Mouse (Mus musculus) hindbrain, embryonic 10.5 days (tissue): ENCODE measurements around the gene Sult2b1. TPM values are rescaled to one million over a fixed set of nuclear protein-coding genes. Genes with fewer than 3 reads are reported as not detected.

Experiments
- DNase-seq: peaks from one replicate; pipeline ENCODE4 v3.0.0-alpha.2; 2017; ENCODE audit warnings: low spot score
- H3K27ac ChIP-seq: fragments of 300-500 bp; sonication (generic); 2 replicates; pipeline ENCODE4 v1.5.1; 2016; ENCODE audit warnings: mild to moderate bottlenecking, moderate library complexity
- H3K27me3 ChIP-seq: fragments of 300-500 bp; sonication (generic); 2 replicates; pipeline ENCODE4 v1.6.1; 2016; ENCODE audit warnings: mild to moderate bottlenecking; ENCODE audit not compliant: poor library complexity, insufficient read depth, severe bottlenecking
- H3K36me3 ChIP-seq: fragments of 300-500 bp; sonication (generic); 2 replicates; pipeline ENCODE4 v1.6.1; 2016; ENCODE audit warnings: mild to moderate bottlenecking, moderate library complexity
- H3K4me1 ChIP-seq: fragments of 300-500 bp; sonication (generic); replicated peaks from 2 replicates; pipeline ENCODE4 v1.6.1; 2016; ENCODE audit warnings: mild to moderate bottlenecking
- H3K4me3 ChIP-seq: fragments of 300-500 bp; sonication (generic); 2 replicates; pipeline ENCODE4 v1.5.1; 2016; ENCODE audit warnings: mild to moderate bottlenecking, moderate library complexity
- H3K9me3 ChIP-seq: fragments of 300-500 bp; sonication (generic); 2 replicates; pipeline ENCODE4 v1.6.1; 2016; ENCODE audit warnings: mild to moderate bottlenecking, moderate library complexity
- WGBS: fragments of 180-500 bp; shearing (Covaris S2); methylation state at CpG from one replicate; pipeline ENCODE4 v1.1.7; 2016; 5-methylcytosine and 5-hydroxymethylcytosine counted together
- polyA plus RNA-seq: library from polyadenylated mRNA; unstranded; fragments of >200 nt; fragmentation: Nextera tagmentation; extraction: Ambion mirVana; gene quantifications from 2 replicates; pipeline ENCODE4 v1.2.1, GENCODE M21; 2016

Sult2b1 gene
- polyA plus RNA-seq, 1 experiment from 2014 or later: 1.7 TPM

DNA sequence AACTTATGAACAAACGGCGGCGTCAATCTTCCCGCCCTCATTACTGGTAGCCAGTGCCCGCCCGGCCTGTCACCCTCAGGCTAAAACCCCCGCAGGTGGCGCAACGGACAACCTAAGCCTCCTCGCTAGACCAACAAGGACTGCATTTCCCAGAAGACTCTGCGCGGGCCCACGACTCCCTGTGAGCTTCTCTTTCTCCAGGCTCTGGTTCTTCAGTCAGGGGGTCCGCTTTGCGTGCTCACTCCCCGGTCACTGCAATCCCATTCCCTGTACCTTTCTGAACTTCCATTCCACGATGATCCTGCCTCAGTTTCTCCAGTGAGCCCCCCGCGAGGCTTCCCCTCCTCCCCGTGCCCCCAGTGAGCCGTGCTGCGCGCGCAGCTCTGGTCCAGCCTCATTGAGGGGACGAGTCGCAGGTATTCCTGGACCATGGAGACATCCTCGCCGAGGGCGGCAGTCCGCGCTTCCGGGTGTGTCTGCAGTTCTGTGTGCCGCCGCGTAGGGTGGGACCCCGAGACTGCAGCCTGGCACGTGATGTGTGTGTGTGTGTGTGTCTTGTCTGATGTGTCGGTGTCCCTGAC, 868 bp downstream of the Sult2b1 start, which contains the start of gene Lmtk3:
Gene Lmtk3, plus strand, starts transcription at position 228 of the 581 bp plus-strand sequence.
- WGBS: under 1% methylated on average over 38 of the region's 38 CpGs
- Histone ChIP-seq H3K4me3 (peak within 1 kb of the TSS; percentile 80), H3K4me1 (peaks cover 62% of the 10 kb centered on the region), H3K27me3 (peaks cover 36% of the 10 kb centered on the region), H3K36me3 (peaks cover 16% of the 10 kb centered on the region), H3K27ac (peak within 1 kb of the TSS; percentile 89), H3K9me3 (no peaks in the 10 kb centered on the region)
- peak; percentile 81 for DNase-seq

DNA sequence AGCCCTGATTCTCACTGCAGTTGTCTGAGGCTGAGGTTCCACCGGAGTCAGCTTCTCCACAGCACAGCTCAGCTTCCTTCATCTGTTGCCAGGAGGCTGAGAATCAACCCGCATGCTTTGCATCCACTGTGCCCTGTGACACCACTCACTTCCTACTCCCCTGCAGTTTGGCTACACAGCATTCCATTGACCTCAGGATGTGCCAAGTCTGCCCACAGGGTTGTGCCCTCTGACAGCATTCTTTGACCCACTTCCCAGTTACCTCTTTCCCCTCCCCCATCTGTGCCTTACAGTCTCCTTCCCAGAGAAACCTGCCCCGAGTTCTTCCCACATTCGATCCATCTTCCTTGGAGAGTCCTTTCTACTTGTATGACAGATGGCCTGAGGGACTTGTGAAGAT, 2.2 kb downstream of the Sult2b1 start:
- no peak for DNase-seq
- peaks cover 34% of the 10 kb centered on the region for H3K27me3 ChIP-seq
- WGBS: 75% methylated on average over 4 of the region's 4 CpGs
- no peaks in the 10 kb centered on the region for H3K9me3 ChIP-seq
- H3K4me3 ChIP-seq: no peak overlapping the region
- peaks cover 2% of the 10 kb centered on the region for H3K36me3 ChIP-seq
- no peak overlapping the region for H3K27ac ChIP-seq
- H3K4me1 ChIP-seq: peaks cover 54% of the 10 kb centered on the region

DNA sequence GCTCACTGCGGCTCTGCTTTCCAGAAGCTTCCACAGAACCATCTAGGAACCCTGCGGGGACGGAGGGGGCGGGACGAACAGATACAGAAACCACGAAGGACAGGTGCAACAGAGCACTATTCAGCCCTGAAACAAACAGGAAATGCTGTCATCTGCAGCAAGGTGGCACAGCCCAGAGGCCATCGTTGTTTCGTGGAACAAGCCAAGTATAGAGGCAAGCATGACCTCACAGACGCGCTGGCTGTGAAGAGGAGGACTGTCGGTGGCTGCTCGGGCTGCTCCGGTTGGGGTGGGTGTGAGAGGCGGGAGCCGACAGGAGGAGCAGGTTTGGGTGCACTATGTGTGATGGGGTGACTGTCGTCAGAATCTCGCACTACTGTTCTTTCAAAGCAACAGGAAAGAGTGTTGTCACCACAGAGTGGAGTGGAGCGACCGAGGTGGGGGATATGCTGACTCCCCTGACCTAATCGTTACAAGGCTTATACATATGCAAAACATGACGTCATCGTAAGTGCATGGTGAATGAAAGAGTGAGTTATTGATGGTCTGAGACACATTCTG, 5.3 kb downstream of the Sult2b1 start:
- H3K36me3 ChIP-seq: no peaks in the 10 kb centered on the region
- H3K4me3 ChIP-seq: peak overlapping the region; percentile 32
- DNase-seq: no peak
- no peaks in the 10 kb centered on the region for H3K9me3 ChIP-seq
- peak overlapping the region; percentile 23; the same call in 1 of the 2 replicates for H3K27ac ChIP-seq
- H3K27me3 ChIP-seq: peaks cover 22% of the 10 kb centered on the region
- 30% methylated on average over 22 of the region's 22 CpGs for whole genome bisulfite sequencing
- peaks cover 23% of the 10 kb centered on the region for H3K4me1 ChIP-seq

DNA sequence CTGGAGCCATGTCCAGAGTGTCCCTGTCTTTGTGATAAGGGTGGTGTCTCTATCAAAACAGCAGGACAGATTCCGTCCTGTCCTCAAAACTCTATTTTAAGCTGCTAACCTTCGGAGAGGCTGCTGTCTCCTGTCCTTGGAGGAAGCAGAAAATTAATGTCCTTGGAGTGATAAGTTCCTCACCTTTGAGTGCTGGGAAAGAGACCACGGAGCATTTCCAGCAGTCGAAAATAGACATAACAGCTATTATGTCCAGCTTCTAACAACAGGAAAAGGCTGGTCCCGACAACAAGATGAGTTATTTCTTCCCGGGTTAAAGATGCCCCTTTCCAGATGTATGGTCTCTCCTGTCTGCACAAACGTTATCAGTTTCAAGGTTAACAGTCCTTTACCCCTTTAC, 9.2 kb downstream of the Sult2b1 start:
- H3K9me3 ChIP-seq: no peaks in the 10 kb centered on the region
- no peaks in the 10 kb centered on the region for H3K36me3 ChIP-seq
- peaks cover 14% of the 10 kb centered on the region; the same call in 1 of the 2 replicates for H3K27me3 ChIP-seq
- no peak overlapping the region for H3K4me3 ChIP-seq
- DNase-seq: no peak
- H3K4me1 ChIP-seq: peaks cover 12% of the 10 kb centered on the region
- WGBS: 85% methylated on average over 7 of the region's 7 CpGs
- H3K27ac ChIP-seq: no peak overlapping the region

DNA sequence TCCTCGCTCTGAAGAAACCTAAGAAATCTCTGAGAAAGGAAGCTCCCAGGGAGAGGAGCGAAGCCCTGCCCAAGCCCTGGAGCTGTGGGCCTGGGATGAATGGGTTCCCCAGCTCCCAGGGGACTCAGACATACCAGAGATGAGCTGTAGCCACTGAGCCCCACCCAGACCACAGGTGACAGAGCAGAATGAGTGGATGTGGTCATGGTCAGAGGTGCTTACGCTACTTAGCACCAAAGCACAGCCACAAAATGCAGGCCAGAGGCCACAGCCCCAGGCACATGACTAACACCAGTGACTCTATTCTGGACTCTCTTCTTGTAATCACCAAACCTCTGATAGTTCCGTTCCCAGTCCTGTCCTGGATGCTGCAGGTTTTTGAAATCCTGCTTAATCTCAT, 13.4 kb downstream of the Sult2b1 start:
- 74% methylated on average over 4 of the region's 4 CpGs for WGBS
- H3K27me3 ChIP-seq: no peaks in the 10 kb centered on the region
- 0 out of 2 replicates have a peak, but pooled peaks cover 3% of the 10 kb centered on the region for H3K4me1 ChIP-seq
- no peak overlapping the region for H3K4me3 ChIP-seq
- H3K9me3 ChIP-seq: no peaks in the 10 kb centered on the region
- DNase-seq: no peak
- H3K36me3 ChIP-seq: no peaks in the 10 kb centered on the region
- H3K27ac ChIP-seq: no peak overlapping the region

DNA sequence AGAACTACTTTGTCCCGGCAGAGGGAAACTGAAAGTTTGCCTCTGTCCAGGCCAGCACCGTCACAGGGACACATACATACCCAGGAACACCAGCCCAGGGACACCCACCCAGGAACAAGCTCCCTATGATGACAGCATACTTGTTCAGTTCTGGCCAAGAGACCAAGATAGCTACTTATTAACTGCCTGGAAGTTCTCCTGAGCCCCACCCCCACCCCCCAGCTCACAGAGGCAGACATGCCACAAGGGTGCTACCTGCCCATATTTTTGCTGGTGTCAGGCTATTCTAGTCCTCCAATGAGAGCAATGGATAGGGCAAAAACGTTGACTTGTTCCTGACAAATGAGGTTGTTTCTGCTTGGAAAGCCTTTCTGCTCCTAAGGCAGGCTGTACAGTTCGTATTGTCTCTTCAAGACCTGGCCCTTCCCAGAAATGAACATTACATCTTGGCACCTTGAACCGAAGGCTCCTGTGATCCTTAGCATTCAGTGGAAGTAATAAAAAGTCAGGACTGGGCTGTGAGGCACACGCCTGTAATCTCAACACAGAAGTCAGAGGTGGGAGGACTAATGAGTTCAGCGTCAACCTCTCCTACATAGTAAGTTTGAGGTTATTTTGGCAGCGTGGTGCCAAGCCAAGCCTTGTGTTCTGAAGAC, 13.9 kb downstream of the Sult2b1 start:
- H3K4me3 ChIP-seq: no peak overlapping the region
- no peaks in the 10 kb centered on the region for H3K27me3 ChIP-seq
- H3K4me1 ChIP-seq: 0 out of 2 replicates have a peak, but pooled peaks cover 8% of the 10 kb centered on the region
- H3K27ac ChIP-seq: no peak overlapping the region
- H3K9me3 ChIP-seq: no peaks in the 10 kb centered on the region
- H3K36me3 ChIP-seq: no peaks in the 10 kb centered on the region
- WGBS: 75% methylated on average over 8 of the region's 8 CpGs
- no peak for DNase-seq

DNA sequence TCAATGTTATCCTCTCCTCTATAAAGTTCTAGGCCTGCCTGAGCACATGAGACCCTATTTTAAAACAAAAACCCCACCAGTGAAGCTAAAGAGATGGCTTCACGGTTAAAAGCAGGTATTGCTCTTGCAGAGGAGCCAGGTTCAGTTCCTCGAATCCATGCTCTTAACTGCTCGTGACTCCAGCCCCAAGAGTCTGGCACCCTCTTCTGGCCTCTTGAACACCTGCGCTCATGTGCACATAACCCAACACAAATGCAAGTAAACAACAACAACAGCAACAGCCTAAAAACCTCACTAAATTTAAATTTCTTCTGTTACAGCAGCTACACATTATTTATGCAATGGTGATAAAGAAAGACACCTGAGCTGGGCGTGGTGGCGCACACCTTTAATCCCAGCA, 17.0 kb downstream of the Sult2b1 start:
- 91% methylated on average over 6 of the region's 6 CpGs for WGBS
- Histone ChIP-seq H3K36me3 (no peaks in the 10 kb centered on the region), H3K9me3 (no peaks in the 10 kb centered on the region), H3K27me3 (no peaks in the 10 kb centered on the region), H3K4me3 (no peak overlapping the region), H3K4me1 (0 out of 2 replicates have a peak, but pooled peaks cover 10% of the 10 kb centered on the region), H3K27ac (no peak overlapping the region)
- no peak for DNase-seq

DNA sequence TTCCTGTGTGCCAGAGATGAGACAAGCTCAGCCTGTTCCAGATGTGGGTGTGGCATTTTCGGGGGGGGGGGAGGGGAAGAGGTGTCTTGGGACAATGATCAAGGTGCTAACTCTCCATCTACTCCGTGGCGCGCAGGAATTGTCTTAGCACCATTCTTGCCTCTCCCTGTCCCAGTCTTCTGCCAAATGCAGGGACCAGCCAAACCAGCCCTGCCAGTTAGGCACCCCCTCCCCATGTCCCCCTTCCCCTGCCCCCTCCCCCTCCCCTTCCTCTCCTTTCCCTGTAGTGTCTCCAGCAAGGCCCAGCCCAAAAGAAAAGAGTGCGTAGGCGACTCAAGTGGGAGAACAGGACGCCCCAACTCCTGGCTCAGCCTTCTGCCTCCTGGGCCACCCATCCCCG, 17.7 kb downstream of the Sult2b1 start:
- H3K4me3 ChIP-seq: no peak overlapping the region
- no peaks in the 10 kb centered on the region for H3K27me3 ChIP-seq
- no peaks in the 10 kb centered on the region for H3K36me3 ChIP-seq
- 0 out of 2 replicates have a peak, but pooled peaks cover 10% of the 10 kb centered on the region for H3K4me1 ChIP-seq
- no peak overlapping the region for H3K27ac ChIP-seq
- no peak for DNase-seq
- WGBS: 50% methylated on average over 8 of the region's 8 CpGs
- H3K9me3 ChIP-seq: no peaks in the 10 kb centered on the region

DNA sequence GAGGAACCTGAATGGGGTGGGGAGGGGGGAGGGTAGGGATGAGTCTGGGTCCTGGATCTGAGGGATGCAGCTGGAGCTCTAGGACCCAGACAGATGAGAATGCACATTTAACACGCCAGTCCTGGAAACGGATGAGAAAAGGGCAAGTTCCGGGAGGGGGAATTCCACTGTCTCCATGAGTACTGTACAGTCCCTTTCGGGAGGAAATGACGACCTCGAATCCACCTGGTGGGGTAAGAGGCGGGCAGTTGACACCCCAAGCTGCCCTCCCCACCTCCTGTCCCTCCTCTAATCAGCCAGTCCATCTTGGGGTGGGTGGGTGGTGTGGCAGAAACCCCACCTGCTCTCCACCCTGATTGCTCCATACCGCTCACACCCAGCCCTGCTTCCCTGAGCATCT, 18.5 kb downstream of the Sult2b1 start:
- H3K4me1 ChIP-seq: 0 out of 2 replicates have a peak, but pooled peaks cover 10% of the 10 kb centered on the region
- DNase-seq: no peak
- H3K36me3 ChIP-seq: no peaks in the 10 kb centered on the region
- 66% methylated on average over 8 of the region's 8 CpGs for WGBS
- H3K27me3 ChIP-seq: no peaks in the 10 kb centered on the region
- no peak overlapping the region for H3K4me3 ChIP-seq
- H3K27ac ChIP-seq: no peak overlapping the region
- H3K9me3 ChIP-seq: no peaks in the 10 kb centered on the region

DNA sequence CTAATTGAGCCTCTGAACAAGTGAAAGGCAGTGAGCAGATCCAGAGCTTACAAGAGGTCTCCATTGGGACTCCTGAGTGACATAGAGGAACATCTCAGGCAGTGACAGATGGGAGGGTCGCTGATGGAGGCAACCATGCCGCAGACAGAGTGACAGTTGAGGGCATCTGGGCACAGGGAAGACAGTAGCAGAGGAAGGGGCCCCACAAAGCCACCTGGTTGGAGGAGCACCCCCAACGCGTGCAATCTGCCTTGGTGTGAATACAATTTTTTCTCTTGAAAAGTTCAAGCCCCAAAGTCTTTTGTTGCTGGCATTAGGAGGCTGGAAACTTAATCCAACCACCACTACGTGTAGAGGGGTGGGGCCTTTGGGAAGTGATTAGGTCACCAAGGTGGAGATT, 24.3 kb downstream of the Sult2b1 start:
- H3K27ac ChIP-seq: no peak overlapping the region
- DNase-seq: no peak
- WGBS: 60% methylated on average over 5 of the region's 5 CpGs

DNA sequence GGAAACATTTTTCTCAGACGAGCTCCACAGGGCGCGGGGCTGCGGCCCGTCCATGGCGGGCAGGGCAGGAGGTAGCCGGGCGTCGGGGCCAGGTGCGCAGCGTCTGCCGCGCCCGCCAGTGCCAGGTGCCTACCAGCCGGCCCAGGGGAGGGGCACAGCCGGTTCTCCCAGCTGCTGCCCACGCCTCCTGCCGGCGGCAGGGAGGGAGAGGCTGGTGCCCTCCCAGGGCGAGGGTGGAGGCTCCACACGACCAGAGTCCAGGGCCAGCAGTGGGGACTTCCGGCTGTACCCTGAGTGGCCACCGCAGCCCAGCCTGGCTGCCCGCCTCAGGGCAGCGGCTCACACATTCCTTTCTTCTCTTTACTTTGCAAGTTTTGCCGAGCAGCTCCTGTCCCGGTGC, 25.1 kb downstream of the Sult2b1 start:
- Histone ChIP-seq H3K27me3 (peaks cover 34% of the 10 kb centered on the region), H3K9me3 (no peaks in the 10 kb centered on the region), H3K4me1 (peaks cover 13% of the 10 kb centered on the region), H3K36me3 (no peaks in the 10 kb centered on the region), H3K27ac (peak overlapping the region; percentile 66), H3K4me3 (peak overlapping the region; percentile 43)
- peak; percentile 21 for DNase-seq
- 5% methylated on average over 27 of the region's 27 CpGs for WGBS

More for the DNA sequence above, 24.3 kb downstream of the Sult2b1 start:
- H3K4me1 ChIP-seq: peaks cover 13% of the 10 kb centered on the region
- H3K9me3 ChIP-seq: no peaks in the 10 kb centered on the region
- no peaks in the 10 kb centered on the region for H3K36me3 ChIP-seq
- no peak overlapping the region for H3K4me3 ChIP-seq
- H3K27me3 ChIP-seq: peaks cover 34% of the 10 kb centered on the region

DNA sequence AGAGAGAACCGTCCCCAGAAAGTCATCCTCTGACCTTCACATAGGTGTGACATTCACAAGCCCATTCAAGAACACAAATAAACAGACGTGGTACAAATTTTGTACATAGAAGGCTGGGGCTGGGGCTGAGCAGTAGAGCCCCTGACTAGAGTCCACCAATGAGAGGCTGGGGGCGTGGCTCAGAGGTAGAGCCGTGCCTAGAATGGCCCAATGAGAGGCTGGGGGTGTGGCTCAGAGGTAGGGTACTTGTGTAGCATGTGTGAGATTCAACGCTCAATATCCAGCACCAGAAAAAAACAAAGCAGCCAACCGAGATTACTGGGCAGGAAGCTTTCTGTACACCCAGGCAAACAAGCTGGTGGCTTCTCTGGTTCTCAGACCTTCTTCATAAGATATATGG, 28.8 kb downstream of the Sult2b1 start:
- 62% methylated on average over 6 of the region's 6 CpGs for WGBS
- no peak overlapping the region for H3K4me3 ChIP-seq
- H3K4me1 ChIP-seq: peaks cover 13% of the 10 kb centered on the region
- no peaks in the 10 kb centered on the region for H3K36me3 ChIP-seq
- peaks cover 32% of the 10 kb centered on the region for H3K27me3 ChIP-seq
- no peaks in the 10 kb centered on the region for H3K9me3 ChIP-seq
- no peak for DNase-seq
- H3K27ac ChIP-seq: no peak overlapping the region

DNA sequence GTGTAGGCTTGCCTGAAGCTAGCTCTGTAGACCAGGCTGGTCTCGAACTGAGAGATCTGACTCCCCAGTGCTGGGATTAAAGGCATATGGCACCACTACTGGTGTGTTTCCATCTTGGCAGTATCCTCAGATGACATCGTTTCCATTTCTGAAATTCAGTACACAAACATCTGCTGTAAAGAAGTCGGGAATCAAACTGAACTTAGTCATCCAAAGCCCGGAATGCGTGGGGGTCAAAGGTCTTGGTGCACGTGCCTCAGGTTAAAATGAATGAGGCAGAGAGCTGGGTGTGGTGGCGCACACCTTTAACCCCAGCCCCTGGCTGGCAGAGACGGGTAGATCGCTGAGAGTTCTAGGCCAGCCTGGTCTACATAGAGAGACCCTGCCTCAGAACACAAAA, 34.3 kb downstream of the Sult2b1 start:
- Histone ChIP-seq H3K4me1 (peaks cover 8% of the 10 kb centered on the region), H3K36me3 (no peaks in the 10 kb centered on the region), H3K9me3 (0 out of 2 replicates have a peak, but pooled peaks cover 6% of the 10 kb centered on the region), H3K4me3 (no peak overlapping the region), H3K27me3 (no peaks in the 10 kb centered on the region), H3K27ac (no peak overlapping the region)
- DNase-seq: no peak
- WGBS: 78% methylated on average over 9 of the region's 9 CpGs
